Mouse (Mus musculus) liver, embryonic 13.5 days (tissue): ENCODE measurements around the gene Ptpre. TPM values are rescaled to one million over a fixed set of nuclear protein-coding genes. Genes with fewer than 3 reads are reported as not detected.
A peak's percentile ranks its signal among the peaks of the same experiment; 100 is the strongest.
"Not testable (repeated sequence)": the region's sequence is repeated elsewhere in the genome, so short reads cannot be mapped to it uniquely, and the experiment has no call there.

Experiments
- ATAC-seq: fragments of 200-750 bp; cut with Nextera tagmentation; 2 replicates; pipeline ENCODE4 v1.8.0; 2017; ENCODE audit warnings: low read depth, mild to moderate bottlenecking, moderate number of reproducible peaks, moderate library complexity
- DNase-seq: peaks from one replicate; pipeline ENCODE4 v3.0.0; 2022
- H3K27ac ChIP-seq: fragments of 300-500 bp; sonication (generic); 2 replicates; pipeline ENCODE4 v1.5.1; 2015; ENCODE audit warnings: moderate library complexity, mild to moderate bottlenecking, inconsistent platforms
- H3K27me3 ChIP-seq: fragments of 300-500 bp; sonication (generic); 2 replicates; pipeline ENCODE4 v1.6.1; 2015; ENCODE audit warnings: mild to moderate bottlenecking, inconsistent platforms
- H3K36me3 ChIP-seq: fragments of 300-500 bp; sonication (generic); 2 replicates; pipeline ENCODE4 v1.6.1; 2015; ENCODE audit warnings: mild to moderate bottlenecking, inconsistent platforms
- H3K4me1 ChIP-seq: fragments of 300-500 bp; sonication (generic); replicated peaks from 2 replicates; pipeline ENCODE4 v1.6.1; 2015; ENCODE audit warnings: inconsistent platforms
- H3K4me2 ChIP-seq: fragments of 300-500 bp; sonication (generic); 2 replicates; pipeline ENCODE4 v1.6.1; 2015; ENCODE audit warnings: inconsistent platforms, mild to moderate bottlenecking, moderate library complexity
- H3K4me3 ChIP-seq: fragments of 300-500 bp; sonication (generic); replicated peaks from 2 replicates; pipeline ENCODE4 v1.5.1; 2015; ENCODE audit warnings: mild to moderate bottlenecking, inconsistent platforms
- H3K9ac ChIP-seq: fragments of 300-500 bp; sonication (generic); 2 replicates; pipeline ENCODE4 v1.6.1; 2015; ENCODE audit warnings: mild to moderate bottlenecking, inconsistent platforms
- H3K9me3 ChIP-seq: fragments of 300-500 bp; sonication (generic); replicated peaks from 2 replicates; pipeline ENCODE4 v1.6.1; 2016; ENCODE audit warnings: inconsistent platforms
- WGBS: fragments of 180-500 bp; shearing (Covaris S2); methylation state at CpG from one replicate; pipeline ENCODE4 v1.1.7; 2015; ENCODE audit not compliant: insufficient replicate concordance; 5-methylcytosine and 5-hydroxymethylcytosine counted together
- polyA plus RNA-seq: library from polyadenylated mRNA; unstranded; fragments of >200 nt; fragmentation: Nextera tagmentation; extraction: Ambion mirVana; gene quantifications from 2 replicates; pipeline ENCODE4 v1.2.1, GENCODE M21; 2015

The Ptpre gene
- polyA plus RNA-seq, 1 experiment from 2014 or later = 2.8 TPM

DNA sequence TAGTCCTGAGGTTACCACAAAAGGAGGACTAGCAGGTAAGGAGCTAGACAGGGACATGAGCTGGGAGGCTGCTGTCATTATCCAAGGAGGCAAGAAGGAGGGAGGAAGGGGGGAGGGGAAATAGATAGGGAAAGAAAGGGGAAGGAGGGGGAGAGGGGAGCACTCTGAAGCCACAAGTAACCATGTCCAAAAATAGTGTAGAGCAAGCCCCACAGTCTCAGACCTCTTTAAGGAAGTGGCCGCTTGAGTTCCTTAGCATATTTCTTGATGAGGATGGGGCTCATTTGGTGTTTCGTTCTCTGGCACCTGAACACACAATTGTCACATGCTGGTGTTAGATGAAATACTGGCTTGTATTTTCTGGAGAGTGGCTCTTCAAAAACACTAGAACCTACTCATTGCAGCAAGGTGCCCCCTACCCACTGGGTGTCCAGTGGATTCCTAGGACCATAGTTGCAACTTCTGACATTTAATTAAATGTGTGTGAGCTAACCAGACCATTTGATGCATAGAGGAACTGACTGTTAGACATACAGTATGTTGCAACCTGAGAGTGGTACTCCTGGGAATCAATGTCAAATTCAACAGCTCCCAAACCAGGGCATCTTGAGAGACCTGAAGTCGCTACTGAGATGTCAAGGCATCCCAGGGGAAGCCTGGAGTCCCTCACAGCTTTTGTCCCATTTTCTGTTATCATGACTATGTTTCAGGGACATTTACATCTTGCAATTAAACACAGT is 19.6 kb downstream of the Ptpre start:
- no peak overlapping the region for H3K9ac ChIP-seq
- H3K9me3 ChIP-seq = no peaks in the 10 kb centered on the region
- ATAC-seq (peak; percentile 15; the same call in 1 of the 2 replicates), DNase-seq (no peak)
- H3K4me2 ChIP-seq = no peak overlapping the region
- 47% methylated on average over 3 of the region's 3 CpGs for WGBS
- H3K4me3 ChIP-seq = no peak overlapping the region
- no peak overlapping the region for H3K27ac ChIP-seq
- no peaks in the 10 kb centered on the region for H3K36me3 ChIP-seq
- H3K27me3 ChIP-seq = no peaks in the 10 kb centered on the region
- H3K4me1 ChIP-seq = peaks cover 10% of the 10 kb centered on the region

DNA sequence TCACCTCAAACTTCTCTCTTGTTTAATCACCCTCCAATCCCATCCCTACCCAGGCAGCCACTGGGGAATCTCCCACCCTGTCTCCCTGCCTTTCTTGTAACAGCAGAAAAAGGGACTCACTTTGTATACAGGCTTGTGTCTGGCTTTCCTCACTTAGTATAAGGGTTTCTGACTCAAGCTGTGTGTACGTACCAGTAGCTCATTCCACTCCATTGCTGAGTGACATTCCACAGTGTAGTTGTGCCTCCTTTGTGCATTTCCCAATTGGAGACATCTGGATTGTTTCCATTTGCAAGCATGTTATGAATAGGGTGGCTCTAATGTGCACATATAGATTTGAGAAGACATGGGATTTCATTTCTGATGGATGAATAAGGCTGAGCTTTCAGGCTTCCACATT is 23.0 kb downstream of the Ptpre start:
- Histone ChIP-seq H3K9ac (no peak overlapping the region), H3K36me3 (no peaks in the 10 kb centered on the region), H3K27ac (no peak overlapping the region), H3K27me3 (no peaks in the 10 kb centered on the region), H3K4me3 (no peak overlapping the region), H3K4me1 (no peaks in the 10 kb centered on the region; the same call in none of the 2 replicates), H3K9me3 (no peaks in the 10 kb centered on the region), H3K4me2 (no peak overlapping the region)
- WGBS = 82% methylated on average over 1 of the region's 1 CpGs
- DNase-seq = no peak
- ATAC-seq = no peak

DNA sequence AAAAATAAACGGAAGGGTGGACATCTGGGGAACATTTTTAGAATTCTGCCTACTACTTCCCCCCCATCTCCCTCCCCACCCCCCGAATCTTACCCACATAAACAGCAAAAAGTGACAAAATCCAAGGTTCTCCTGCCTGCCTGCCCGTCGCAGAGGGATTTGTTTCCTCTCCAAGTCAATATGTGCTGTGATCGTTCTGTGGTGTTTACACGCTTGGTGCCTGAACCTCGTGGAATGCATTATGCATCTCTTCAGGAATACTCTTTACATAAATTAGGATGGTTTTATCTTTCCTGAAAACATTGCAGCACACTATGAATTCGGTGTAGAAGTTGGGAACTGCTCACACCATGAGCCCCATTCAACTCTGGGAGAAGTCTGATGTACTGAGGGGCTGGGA is 26.7 kb downstream of the Ptpre start:
- ATAC-seq (no peak), DNase-seq (no peak)
- H3K9me3 ChIP-seq = no peaks in the 10 kb centered on the region
- no peak overlapping the region for H3K27ac ChIP-seq
- WGBS = 72% methylated on average over 8 of the region's 8 CpGs
- no peak overlapping the region for H3K4me3 ChIP-seq
- peaks cover 12% of the 10 kb centered on the region; the same call in 1 of the 2 replicates for H3K4me1 ChIP-seq
- H3K9ac ChIP-seq = no peak overlapping the region
- no peak overlapping the region for H3K4me2 ChIP-seq
- no peaks in the 10 kb centered on the region for H3K27me3 ChIP-seq
- H3K36me3 ChIP-seq = no peaks in the 10 kb centered on the region

DNA sequence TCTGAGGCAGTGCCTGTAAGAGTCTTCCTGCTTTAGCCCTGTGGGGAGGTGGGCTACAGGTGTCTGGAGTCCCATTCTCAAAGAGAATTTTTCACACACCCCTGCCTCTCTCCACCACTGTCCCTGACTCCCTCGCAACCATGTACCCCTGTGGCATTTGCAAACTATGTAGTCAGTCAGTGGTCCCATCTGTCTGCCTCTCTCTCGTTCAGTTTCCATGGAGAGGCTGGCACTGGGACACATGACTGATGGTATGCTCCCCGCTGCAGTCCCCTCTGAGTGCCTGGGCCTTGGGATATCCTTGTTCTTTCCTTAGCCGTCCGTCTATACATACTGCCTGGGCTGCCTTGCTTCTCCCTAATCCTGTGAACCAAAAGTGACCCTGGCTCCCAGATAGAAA is 28.7 kb downstream of the Ptpre start:
- ATAC-seq (no peak), DNase-seq (no peak)
- Histone ChIP-seq H3K9ac (no peak overlapping the region), H3K4me3 (no peak overlapping the region), H3K27me3 (no peaks in the 10 kb centered on the region), H3K27ac (no peak overlapping the region), H3K4me1 (peaks cover 12% of the 10 kb centered on the region; the same call in 1 of the 2 replicates), H3K36me3 (no peaks in the 10 kb centered on the region), H3K4me2 (no peak overlapping the region), H3K9me3 (no peaks in the 10 kb centered on the region)
- 66% methylated on average over 5 of the region's 5 CpGs for WGBS

DNA sequence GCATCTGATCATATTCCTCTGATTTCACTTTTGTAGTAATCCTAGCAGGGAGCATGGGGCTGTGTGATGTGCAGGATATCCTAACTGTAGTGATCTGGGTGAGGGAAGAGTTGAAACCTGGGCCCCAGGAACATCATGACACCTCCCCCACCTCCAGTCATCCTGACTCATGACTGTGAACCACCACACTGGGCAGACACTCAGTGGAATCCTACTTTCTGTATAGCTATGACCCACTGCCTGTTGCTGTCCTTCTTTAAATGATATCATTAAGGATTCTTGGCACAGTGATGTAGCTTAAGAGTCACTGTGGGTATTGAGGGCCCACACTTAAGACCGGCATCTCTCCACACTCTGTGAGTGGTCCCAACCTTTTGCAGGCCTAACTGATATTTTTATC is 30.3 kb downstream of the Ptpre start:
- Histone ChIP-seq H3K9me3 (no peaks in the 10 kb centered on the region), H3K4me2 (no peak overlapping the region), H3K4me1 (peaks cover 12% of the 10 kb centered on the region; the same call in 1 of the 2 replicates), H3K27ac (no peak overlapping the region), H3K36me3 (no peaks in the 10 kb centered on the region), H3K27me3 (no peaks in the 10 kb centered on the region), H3K4me3 (no peak overlapping the region), H3K9ac (no peak overlapping the region)
- WGBS = 52% methylated on average over 1 of the region's 1 CpGs
- ATAC-seq = no peak
- no peak for DNase-seq

DNA sequence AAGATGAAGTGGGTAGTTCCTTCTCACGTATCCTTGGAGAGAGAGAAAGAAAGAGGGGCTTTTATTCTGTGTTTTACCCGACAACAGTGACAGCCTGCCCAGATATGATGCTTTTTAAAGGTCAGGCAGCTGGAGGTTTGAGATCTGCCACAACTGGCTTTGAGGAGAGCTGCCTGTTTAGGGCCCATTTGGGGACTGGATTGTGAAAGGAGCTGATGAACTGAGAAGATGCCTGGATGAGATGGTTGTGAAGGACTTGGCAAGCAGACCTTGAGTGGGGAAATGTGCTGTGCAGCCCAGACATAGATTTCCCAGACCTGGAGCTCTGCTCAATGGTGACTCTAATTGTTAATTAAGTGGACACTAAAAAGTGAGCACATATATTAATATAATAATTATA is 31.3 kb downstream of the Ptpre start:
- Histone ChIP-seq H3K9me3 (no peaks in the 10 kb centered on the region), H3K9ac (no peak overlapping the region), H3K36me3 (no peaks in the 10 kb centered on the region), H3K27ac (no peak overlapping the region), H3K4me1 (peaks cover 19% of the 10 kb centered on the region), H3K4me3 (no peak overlapping the region), H3K4me2 (no peak overlapping the region), H3K27me3 (no peaks in the 10 kb centered on the region)
- no peak for ATAC-seq
- 57% methylated on average over 2 of the region's 2 CpGs for WGBS
- DNase-seq = no peak

DNA sequence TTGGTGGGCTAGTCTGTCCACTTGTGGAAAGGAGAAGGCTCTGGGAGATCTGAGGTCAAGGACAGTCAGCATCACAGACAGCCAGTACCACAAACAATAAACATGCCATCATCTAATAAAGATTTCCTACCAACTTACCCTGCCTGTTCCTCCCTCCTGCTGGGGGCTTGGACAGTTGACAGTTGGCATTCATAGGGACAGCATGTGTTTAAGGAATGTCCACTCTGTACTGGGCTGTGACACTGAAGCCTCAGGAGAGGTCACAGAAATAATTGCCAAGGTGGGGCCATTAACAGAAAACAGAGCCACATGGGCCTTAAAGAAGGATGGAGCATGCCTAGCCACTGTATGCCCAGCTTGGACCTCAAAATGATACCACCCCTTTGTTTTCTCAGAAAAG is 34.1 kb downstream of the Ptpre start:
- no peaks in the 10 kb centered on the region for H3K27me3 ChIP-seq
- no peak overlapping the region for H3K9ac ChIP-seq
- peaks cover 41% of the 10 kb centered on the region for H3K4me1 ChIP-seq
- no peak overlapping the region for H3K27ac ChIP-seq
- H3K9me3 ChIP-seq = no peaks in the 10 kb centered on the region
- H3K4me2 ChIP-seq = no peak overlapping the region
- H3K4me3 ChIP-seq = no peak overlapping the region
- no peak for ATAC-seq
- no peak for DNase-seq
- no peaks in the 10 kb centered on the region for H3K36me3 ChIP-seq

DNA sequence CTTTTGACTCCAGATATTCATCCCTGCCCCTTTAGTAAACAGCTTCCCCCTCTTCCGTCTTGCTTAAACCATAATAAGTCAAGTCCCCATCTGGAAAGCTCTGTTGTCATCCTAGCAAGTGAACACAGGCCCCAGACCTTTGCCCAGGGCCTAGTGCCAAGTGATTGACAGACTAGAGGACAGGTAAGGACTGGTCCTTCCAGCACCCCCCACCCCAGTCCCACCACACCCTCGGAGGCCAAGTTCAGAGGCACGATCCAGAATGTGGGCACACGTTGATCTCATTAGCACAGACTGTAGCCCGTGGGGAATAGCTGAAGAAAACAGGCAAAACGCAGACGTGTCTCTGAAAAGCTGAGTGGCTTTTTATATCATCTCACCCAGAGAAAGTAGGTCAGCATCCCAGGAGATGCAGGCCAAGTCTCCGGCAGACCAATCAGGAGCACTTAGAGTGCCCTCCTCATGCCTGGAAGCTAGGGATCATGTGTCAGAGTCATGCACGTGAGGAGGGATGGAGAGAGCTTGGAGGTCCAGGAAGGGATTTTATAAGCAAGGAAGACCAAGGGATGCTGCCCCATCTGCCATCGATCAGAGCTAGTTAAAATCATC is 34.8 kb downstream of the Ptpre start:
- no peak overlapping the region for H3K4me2 ChIP-seq
- no peak for ATAC-seq
- H3K4me1 ChIP-seq = peaks cover 48% of the 10 kb centered on the region
- H3K9ac ChIP-seq = no peak overlapping the region
- H3K4me3 ChIP-seq = no peak overlapping the region
- H3K27ac ChIP-seq = no peak overlapping the region
- 79% methylated on average over 10 of the region's 10 CpGs for WGBS
- no peaks in the 10 kb centered on the region for H3K27me3 ChIP-seq
- H3K36me3 ChIP-seq = no peaks in the 10 kb centered on the region
- no peaks in the 10 kb centered on the region for H3K9me3 ChIP-seq
- no peak for DNase-seq

DNA sequence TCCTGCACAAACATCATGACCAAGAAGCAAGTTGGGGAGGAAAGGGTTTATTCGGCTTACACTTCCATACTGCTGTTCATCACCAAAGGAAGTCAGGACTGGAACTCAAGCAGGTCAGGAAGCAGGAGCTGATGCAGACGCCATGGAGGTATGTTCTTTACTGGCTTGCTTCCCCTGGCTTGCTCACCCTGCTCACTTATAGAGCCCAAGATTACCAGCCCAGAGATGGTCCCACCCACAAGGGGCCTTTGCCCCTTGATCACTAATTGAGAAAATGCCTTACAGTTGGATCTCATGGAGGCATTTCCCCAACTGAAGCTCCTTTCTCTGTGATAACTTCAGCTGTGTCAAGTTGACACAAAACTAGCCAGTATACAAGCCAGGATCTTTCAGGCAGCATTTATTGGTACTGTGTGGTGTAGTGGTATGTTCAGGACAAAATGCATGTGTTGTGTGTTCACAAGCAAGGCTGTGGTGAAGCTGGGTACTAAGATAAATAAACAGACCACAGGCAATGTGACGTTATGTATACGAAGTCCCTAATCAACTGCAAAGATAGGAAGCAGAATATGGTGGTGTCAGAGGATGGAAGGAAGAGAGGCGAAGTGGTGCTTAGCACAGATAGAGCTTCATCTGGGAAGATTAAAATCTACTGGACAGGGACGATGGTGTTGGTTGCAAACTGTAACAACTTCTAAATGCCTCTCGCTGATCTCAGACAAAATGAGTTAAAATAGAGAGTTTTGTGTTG is 38.2 kb downstream of the Ptpre start:
- not testable (repeated sequence) for H3K9me3 ChIP-seq, H3K9ac ChIP-seq, H3K4me3 ChIP-seq, H3K36me3 ChIP-seq, H3K27me3 ChIP-seq, H3K27ac ChIP-seq, DNase-seq
- ATAC-seq = peak; percentile 83
- 18% methylated on average over 7 of the region's 7 CpGs for WGBS
- Histone ChIP-seq H3K4me1 (peaks cover 53% of the 10 kb centered on the region), H3K4me2 (peak overlapping the region; percentile 3; the same call in 1 of the 2 replicates)

DNA sequence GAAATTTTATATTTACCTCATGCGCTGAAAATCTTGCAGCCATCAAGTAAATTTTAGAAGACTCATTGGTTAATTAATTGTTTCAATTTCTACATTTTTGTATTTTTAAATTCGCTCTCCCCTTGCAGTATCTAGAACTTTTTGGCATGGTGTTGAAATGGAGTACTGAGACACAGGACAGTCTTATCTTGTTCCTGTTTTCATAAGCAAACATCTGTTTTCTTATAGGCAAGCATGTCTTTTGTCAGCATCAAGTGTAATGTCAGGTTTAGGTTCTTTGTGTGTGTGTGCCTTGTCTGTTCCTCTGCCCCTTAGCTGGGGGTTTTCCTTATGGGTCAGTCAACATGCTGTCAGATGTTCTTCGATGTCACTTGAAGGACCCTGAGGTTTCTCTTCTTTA is 39.0 kb downstream of the Ptpre start:
- ATAC-seq (no peak), DNase-seq (no peak)
- Histone ChIP-seq H3K4me2 (no peak overlapping the region), H3K4me1 (peaks cover 61% of the 10 kb centered on the region), H3K9me3 (no peaks in the 10 kb centered on the region), H3K36me3 (no peaks in the 10 kb centered on the region), H3K9ac (no peak overlapping the region), H3K27me3 (no peaks in the 10 kb centered on the region), H3K27ac (no peak overlapping the region; the same call in 1 of the 2 replicates), H3K4me3 (no peak overlapping the region)
- WGBS = 57% methylated on average over 3 of the region's 3 CpGs

DNA sequence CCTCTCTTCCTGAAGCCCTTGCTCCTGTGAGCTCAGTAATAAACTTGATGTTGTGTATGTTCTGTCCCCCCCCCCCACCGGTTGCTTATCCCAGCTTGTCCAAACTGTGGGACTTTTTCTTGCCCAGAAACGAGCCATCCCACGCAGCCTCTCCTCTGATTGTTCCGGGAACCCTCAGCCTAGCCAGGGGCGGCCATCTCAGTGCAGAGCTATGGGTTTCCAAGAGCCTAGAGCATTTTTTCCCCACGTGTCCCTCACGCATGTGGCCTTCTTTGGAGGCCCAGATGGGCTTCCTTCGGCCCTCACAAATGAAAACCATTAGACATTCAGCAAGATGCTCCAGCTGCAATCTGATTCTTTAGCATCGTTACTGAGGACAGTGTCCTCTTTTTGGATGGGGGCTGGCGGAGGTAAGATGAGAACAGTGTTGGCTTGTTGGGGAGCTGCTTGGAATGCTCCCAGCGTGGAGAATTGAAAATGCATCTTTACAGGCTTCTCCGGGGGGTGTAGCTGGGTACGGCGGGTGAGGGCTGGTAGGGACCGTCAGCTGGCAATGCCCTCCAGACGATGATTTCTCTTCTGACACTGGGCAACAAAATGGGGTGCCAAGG is 41.5 kb downstream of the Ptpre start:
- ATAC-seq (no peak), DNase-seq (no peak)
- Histone ChIP-seq H3K36me3 (no peaks in the 10 kb centered on the region), H3K9me3 (no peaks in the 10 kb centered on the region), H3K4me3 (no peak overlapping the region), H3K27ac (no peak overlapping the region; the same call in 1 of the 2 replicates), H3K4me2 (no peak overlapping the region), H3K9ac (no peak overlapping the region), H3K4me1 (peaks cover 74% of the 10 kb centered on the region), H3K27me3 (no peaks in the 10 kb centered on the region)
- WGBS = 79% methylated on average over 16 of the region's 16 CpGs
